In the genomic region with DNA sequence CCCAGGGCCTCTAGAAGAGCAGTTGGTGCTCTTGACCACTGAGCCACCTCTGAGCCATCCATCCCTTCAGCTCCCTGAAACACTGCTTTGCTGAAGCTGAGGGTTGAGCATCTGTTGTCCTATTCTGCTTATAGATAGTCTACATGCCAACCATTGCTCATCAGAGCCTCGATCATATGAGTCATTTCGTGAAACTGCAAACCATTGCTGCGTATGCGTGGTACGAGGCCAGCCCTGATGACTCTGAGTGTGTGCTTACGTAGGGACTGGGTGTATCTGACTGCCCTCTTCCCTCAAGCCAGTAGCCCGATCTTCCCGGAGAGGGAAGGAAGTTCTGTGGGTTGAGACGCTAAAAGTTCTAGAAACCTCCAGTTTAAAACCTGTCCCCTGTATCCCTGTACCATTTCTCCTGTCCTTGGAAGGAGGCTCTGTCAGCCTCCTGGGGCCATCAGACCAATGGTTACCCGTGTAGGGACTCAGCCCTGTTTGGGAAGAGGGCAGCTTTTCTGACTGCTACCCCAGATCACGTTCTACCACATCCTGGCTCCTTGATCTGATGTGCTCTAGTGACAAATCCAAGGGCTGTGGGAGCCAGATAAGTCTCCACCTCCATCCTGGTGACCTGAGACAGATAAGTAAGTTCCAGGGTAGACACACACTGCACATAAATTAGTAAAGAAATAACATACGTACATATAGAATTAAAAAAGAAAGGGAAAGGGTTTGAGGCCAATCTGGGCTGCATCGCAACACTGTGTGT, we compare ENCODE assay signal across 16 mouse cellular contexts. TPM values are rescaled to one million over a fixed set of nuclear protein-coding genes. Genes with fewer than 3 reads are reported as not detected.
DNase-seq lines count a peak whose midpoint lies in the region; ATAC-seq lines count a peak whose summit lies in the region.
"Had no signal": no experiment of that assay in that cellular context is flagged by ENCODE, and none has a peak within 500 bp of the region (broad histone marks: within the 10 kb centered on the region; RNA-seq: fewer than 3 reads in every experiment).

No protein-coding gene starts in this region.

- peaks cover 24% of the 10 kb centered on the region for H3K4me1 ChIP-seq in liver, embryonic 16.5 days (ENCODE audit: control insufficient read depth, low read depth, low read length)
- no peaks in the 10 kb centered on the region for H3K4me1 ChIP-seq in hindbrain, embryonic 13.5 days (replicated peaks)
- no peaks in the 10 kb centered on the region for H3K4me1 ChIP-seq in midbrain, embryonic 13.5 days (replicated peaks)
- H3K4me1 ChIP-seq: hindbrain, embryonic 15.5 days; midbrain, embryonic 15.5 days had no signal

- H3K9ac ChIP-seq in liver, embryonic 16.5 days (ENCODE audit: low read depth, low read length) = no peak overlapping the region; the same call in 1 of the 2 replicates
- H3K9ac ChIP-seq in hindbrain, embryonic 13.5 days = no peak overlapping the region
- no peak overlapping the region for H3K9ac ChIP-seq in midbrain, embryonic 13.5 days (replicated peaks)
- H3K9ac ChIP-seq: heart, embryonic 12.5 days; hindbrain, embryonic 15.5 days; kidney, embryonic 15.5 days; midbrain, embryonic 15.5 days had no signal

- no peaks in the 10 kb centered on the region for H3K36me3 ChIP-seq in liver, embryonic 16.5 days (ENCODE audit: control insufficient read depth, insufficient read depth)
- no peaks in the 10 kb centered on the region for H3K36me3 ChIP-seq in hindbrain, embryonic 13.5 days
- H3K36me3 ChIP-seq in midbrain, embryonic 13.5 days = no peaks in the 10 kb centered on the region
- H3K36me3 ChIP-seq: heart, embryonic 12.5 days; hindbrain, embryonic 15.5 days; kidney, embryonic 15.5 days; midbrain, embryonic 15.5 days had no signal

- H3K27ac ChIP-seq in liver, embryonic 16.5 days (ENCODE audit: low read length) = peak overlapping the region; percentile 37; the same call in 1 of the 2 replicates
- H3K27ac ChIP-seq in hindbrain, embryonic 13.5 days = no peak overlapping the region
- no peak overlapping the region for H3K27ac ChIP-seq in midbrain, embryonic 13.5 days
- H3K27ac ChIP-seq: hindbrain, embryonic 15.5 days; kidney, embryonic 15.5 days; midbrain, embryonic 15.5 days had no signal

- 33% methylated on average over 13 of the region's 13 CpGs for WGBS in liver, embryonic 16.5 days (ENCODE audit: insufficient replicate concordance)
- WGBS in hindbrain, embryonic 13.5 days = 93% methylated on average over 13 of the region's 13 CpGs
- WGBS in midbrain, embryonic 13.5 days = 91% methylated on average over 13 of the region's 13 CpGs

- H3K4me2 ChIP-seq in liver, embryonic 16.5 days (ENCODE audit: low read depth, low read length) = peak overlapping the region; percentile 37
- H3K4me2 ChIP-seq in hindbrain, embryonic 13.5 days = no peak overlapping the region
- no peak overlapping the region for H3K4me2 ChIP-seq in midbrain, embryonic 13.5 days (replicated peaks)
- H3K4me2 ChIP-seq: heart, embryonic 12.5 days; hindbrain, embryonic 15.5 days; kidney, embryonic 15.5 days; midbrain, embryonic 15.5 days had no signal

- no peak overlapping the region for H3K4me3 ChIP-seq in liver, embryonic 16.5 days (ENCODE audit: low read depth, low read length)
- no peak overlapping the region for H3K4me3 ChIP-seq in hindbrain, embryonic 13.5 days
- no peak overlapping the region for H3K4me3 ChIP-seq in midbrain, embryonic 13.5 days (replicated peaks)
- H3K4me3 ChIP-seq: heart, embryonic 12.5 days; hindbrain, embryonic 15.5 days; kidney, embryonic 15.5 days; midbrain, embryonic 15.5 days had no signal

- no peaks in the 10 kb centered on the region for H3K27me3 ChIP-seq in liver, embryonic 16.5 days (ENCODE audit: control insufficient read depth, insufficient read depth, low read depth, low read length)
- H3K27me3 ChIP-seq in hindbrain, embryonic 13.5 days = no peaks in the 10 kb centered on the region
- H3K27me3 ChIP-seq in midbrain, embryonic 13.5 days = no peaks in the 10 kb centered on the region
- H3K27me3 ChIP-seq: heart, embryonic 12.5 days; hindbrain, embryonic 15.5 days; kidney, embryonic 15.5 days; midbrain, embryonic 15.5 days had no signal

- DNase-seq in 3134 (ENCODE audit: extremely low read depth, insufficient read length, low spot score) = peak; percentile 72
- DNase-seq in urinary bladder, postnatal 10 days (ENCODE audit: low spot score) = no peak
- DNase-seq in ovary, adult 18-20 months (ENCODE audit: low spot score) = no peak
- DNase-seq: adrenal gland, adult 2 months; cerebellum, postnatal 10 days; thymus, postnatal 14 days had no signal

- peak; percentile 59 for ATAC-seq in CD4-positive, CD25-positive, alpha-beta regulatory T cell, adult 4 months
- peak; percentile 64 for ATAC-seq in common myeloid progenitor, adult 5-6 weeks (replicated peaks; ENCODE audit: low read depth, poor library complexity, severe bottlenecking)
- ATAC-seq in liver, embryonic 16.5 days (ENCODE audit: low read depth) = peak; percentile 79
- ATAC-seq in hindbrain, embryonic 13.5 days (ENCODE audit: low FRiP score) = no peak
- no peak for ATAC-seq in midbrain, embryonic 13.5 days
- ATAC-seq: midbrain, embryonic 15.5 days had no signal

- no peaks in the 10 kb centered on the region for H3K9me3 ChIP-seq in liver, embryonic 16.5 days (replicated peaks; ENCODE audit: control insufficient read depth, low read length)
- H3K9me3 ChIP-seq in hindbrain, embryonic 13.5 days = no peaks in the 10 kb centered on the region
- H3K9me3 ChIP-seq in midbrain, embryonic 13.5 days = no peaks in the 10 kb centered on the region; the same call in 1 of the 2 replicates
- H3K9me3 ChIP-seq: heart, embryonic 12.5 days; hindbrain, embryonic 15.5 days; kidney, embryonic 15.5 days; midbrain, embryonic 15.5 days had no signal

RNA-seq across cellular contexts. Expression of a gene that starts 20.0 kb away (rescaled TPM):
- polyA plus RNA-seq in CD4-positive, CD25-positive, alpha-beta regulatory T cell, adult 4 months (2017; shearing (Covaris generic)) = 10 to 100 TPM; 59.7 to 84.6 TPM
- 7.4 and 12.9 TPM in 2 replicates for total RNA-seq in common myeloid progenitor, adult 5-6 weeks (2017)
- polyA plus RNA-seq in liver, embryonic 16.5 days (2015; fragmentation: Nextera tagmentation; extraction: Ambion mirVana) = 11.4 and 13.3 TPM in 2 replicates
- polyA plus RNA-seq in hindbrain, embryonic 13.5 days (2015; fragmentation: Nextera tagmentation; extraction: Ambion mirVana) = 3.1 and 3.4 TPM in 2 replicates
- polyA plus RNA-seq in midbrain, embryonic 13.5 days (2015; fragmentation: Nextera tagmentation; extraction: Ambion mirVana) = 1.9 TPM in 2 replicates

RNA-seq across cellular contexts. Expression of a gene that starts 40.9 kb away (rescaled TPM):
- not detected for polyA plus RNA-seq in CD4-positive, CD25-positive, alpha-beta regulatory T cell, adult 4 months (2017; shearing (Covaris generic))
- not detected in 2 replicates for total RNA-seq in common myeloid progenitor, adult 5-6 weeks (2017)
- not detected in 2 replicates for polyA plus RNA-seq in liver, embryonic 16.5 days (2015; fragmentation: Nextera tagmentation; extraction: Ambion mirVana)
- not detected in 2 replicates for polyA plus RNA-seq in hindbrain, embryonic 13.5 days (2015; fragmentation: Nextera tagmentation; extraction: Ambion mirVana)
- not detected in 2 replicates for polyA plus RNA-seq in midbrain, embryonic 13.5 days (2015; fragmentation: Nextera tagmentation; extraction: Ambion mirVana)
- total RNA-seq: left cerebral cortex, adult 18-20 months had no signal
- polyA plus RNA-seq: heart, embryonic 12.5 days; hindbrain, embryonic 15.5 days had no signal

Comparison
In these comparisons a context has a peak if more than half of its experiments do, and no peak if none do; other contexts are left out.
1. ATAC-seq: peak in CD4-positive, CD25-positive, alpha-beta regulatory T cell, adult 4 months (single experiment), common myeloid progenitor, adult 5-6 weeks (single experiment) and liver, embryonic 16.5 days (single experiment); none in hindbrain, embryonic 13.5 days (single experiment) and midbrain, embryonic 13.5 days (single experiment).